Mouse (Mus musculus) fibroblast of lung, adult 2 months (primary cell): ENCODE measurements around the gene Cacnb2.

Source experiments
- DNase-seq: peaks from one replicate; pipeline ENCODE4 v3.0.0-alpha.2; 2011; ENCODE audit warnings: low read depth

Cacnb2 gene

DNA sequence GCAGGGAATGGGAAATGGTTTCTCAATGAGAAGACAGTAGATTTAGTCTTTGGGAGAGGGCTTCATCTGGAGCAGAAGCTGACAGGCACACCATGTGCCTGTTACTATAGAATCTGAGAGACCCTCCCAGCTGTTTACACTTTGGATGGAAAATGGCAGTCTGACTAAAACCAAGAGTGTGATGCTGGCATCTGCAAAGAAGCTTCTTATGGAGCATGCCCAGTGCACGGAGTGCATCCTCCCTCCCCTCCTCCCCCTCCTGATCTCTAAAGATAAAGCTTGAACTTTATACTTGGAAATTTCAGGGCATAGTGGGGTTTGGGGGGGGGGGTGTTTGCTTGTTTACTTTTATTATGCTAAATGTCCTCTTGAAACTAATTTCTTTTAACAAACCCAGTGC is 270.2 kb downstream of the Cacnb2 start:
- no peak for DNase-seq

DNA sequence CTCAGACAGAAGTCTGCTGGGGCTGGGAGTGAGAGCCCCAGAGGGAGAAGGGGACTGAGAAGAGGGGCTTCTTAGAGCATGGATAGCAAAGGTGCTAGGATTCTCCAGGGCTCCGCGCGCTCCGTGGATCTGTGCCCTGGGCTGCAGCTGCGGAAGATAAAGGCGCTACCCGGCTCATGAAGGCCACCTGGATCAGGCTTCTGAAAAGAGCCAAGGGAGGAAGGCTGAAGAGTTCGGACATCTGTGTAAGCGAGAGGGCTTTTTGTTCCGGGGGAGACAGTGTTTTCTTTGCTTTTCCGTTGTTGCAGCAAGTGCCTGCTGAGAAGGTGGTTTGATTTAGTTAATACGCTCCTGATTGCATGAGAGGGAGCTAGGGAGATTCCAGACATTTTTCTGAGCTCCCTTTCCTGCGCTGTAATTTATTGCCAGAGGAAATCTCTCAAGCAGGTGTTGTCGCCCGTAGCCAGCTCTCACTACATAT is 270.9 kb downstream of the Cacnb2 start:
- no peak for DNase-seq

- DNase-seq = no peak
These were observed 271.6 kb downstream of the Cacnb2 start for GRCm38 (mm10) chr2:14874281-14875037.

DNA sequence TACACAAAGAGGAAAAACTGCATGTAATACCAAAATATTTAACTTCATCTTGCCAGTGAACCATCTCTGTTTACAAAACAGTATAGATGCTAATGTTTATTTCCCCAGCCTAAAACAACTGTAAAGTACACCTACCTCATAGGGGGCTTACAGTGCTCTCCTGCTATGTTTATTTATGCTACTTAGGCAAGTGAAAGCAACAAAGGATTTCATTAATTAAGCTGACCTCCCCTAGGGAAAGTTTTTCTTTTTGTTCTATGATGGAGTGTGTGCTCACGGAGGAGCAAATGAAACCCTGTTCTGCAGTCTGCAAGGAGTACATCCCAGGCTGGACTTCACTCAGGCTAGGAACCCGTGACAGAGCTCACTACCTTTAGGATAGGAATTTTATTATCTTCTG is 272.2 kb downstream of the Cacnb2 start:
- no peak for DNase-seq

- no peak for DNase-seq
These were observed 272.7 kb downstream of the Cacnb2 start for GRCm38 (mm10) chr2:14875616-14876015.

GRCm38 (mm10) chr2:14878953-14879352 is 276.1 kb downstream of the Cacnb2 start:
- DNase-seq = no peak

- no peak for DNase-seq
These were observed 280.6 kb downstream of the Cacnb2 start for GRCm38 (mm10) chr2:14883460-14883859.

DNA sequence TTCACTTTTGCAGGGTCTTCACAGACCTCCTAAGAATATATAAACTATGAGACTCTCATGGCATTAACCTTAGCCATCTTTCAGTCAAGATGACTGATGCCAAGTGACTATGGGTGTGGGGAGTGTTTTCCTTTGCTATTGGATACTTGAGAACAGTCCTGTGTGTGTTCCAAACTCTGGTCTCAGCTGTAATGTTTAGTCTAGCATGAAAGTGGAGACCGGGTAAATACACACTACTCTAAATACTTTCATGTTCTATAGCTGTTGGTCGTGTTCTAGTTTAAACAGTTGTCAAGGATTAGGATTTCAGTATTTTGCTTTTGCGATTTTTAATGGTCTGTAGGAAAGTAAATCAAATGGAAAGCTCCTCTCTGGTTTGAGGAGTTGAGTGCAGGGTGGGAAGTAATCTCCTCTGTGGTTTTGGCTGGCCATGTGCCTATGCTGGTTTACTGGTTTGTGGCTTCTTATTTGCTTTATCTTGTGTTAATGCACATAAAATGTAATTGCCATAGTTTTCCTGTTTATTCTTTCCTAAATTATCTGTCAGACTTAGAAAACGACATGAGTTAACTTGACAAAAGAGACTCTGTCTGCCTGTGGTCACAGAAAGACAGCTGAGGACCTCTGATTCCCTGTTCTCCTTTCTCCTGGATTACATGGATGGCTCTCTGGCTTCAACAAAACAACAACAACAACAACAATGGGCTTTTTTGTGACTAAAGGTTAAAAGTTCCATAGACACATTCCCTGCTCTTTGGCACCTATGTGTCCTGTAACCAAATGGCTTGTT is 285.7 kb downstream of the Cacnb2 start:
- DNase-seq = no peak

DNA sequence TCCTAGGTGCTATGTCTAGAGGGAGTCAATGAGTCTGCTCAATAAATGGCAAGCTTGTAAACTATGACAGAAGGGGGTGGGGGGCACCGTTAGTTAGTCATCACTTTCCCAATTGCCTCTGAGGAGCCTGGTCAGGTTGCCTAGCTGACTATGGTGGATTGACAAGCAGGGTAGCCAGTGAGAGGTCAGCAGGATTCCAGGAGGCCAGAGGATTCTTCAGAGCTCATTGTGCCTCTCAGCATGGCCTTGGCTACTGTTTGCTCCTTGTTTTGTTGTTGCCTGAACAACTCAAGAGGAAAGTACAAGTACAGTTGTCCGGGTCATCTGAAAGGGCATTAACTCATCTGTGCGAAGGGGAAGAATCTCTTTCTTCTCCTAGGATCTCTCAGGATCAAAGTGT is 300.9 kb downstream of the Cacnb2 start:
- no peak for DNase-seq

- DNase-seq = no peak
These were observed 302.0 kb downstream of the Cacnb2 start for GRCm38 (mm10) chr2:14904865-14905264.

DNA sequence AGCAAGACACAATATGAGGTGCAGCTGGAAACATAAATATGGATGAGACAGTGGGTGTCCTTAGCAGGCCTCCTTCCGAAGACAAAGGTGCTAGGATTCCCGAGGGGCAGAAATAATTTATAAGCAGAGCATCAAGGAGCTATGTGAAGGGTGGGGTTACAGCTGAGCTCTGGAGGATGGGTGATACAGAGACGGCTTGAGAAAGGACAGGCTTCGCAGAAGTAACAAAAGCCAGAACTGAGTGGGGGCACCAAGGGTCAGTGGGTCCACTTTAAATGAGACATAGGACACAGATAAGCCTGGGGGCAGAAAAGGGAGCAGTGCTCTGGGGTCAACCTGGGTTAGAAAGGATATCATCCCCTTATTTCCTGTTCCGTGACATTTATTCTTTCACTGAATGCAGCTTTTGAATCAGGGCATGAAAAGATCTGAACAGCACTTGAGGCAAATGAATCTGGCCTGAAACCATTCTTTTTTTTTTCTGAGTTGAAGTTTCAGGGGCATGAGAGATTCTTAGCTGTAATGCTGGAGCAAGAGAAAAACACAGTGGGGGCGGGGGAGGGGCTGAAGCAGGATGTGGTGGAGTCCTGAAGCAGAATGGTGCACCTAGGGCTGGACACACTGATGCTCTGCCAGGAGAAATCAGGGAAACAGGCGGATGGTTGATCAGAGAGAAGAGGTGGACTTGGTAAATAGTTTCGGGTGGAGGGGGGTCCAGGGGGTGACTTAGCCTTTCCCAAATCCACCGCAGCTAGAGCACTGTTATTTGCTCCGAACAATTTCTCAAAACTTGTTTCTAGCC is 304.4 kb downstream of the Cacnb2 start:
- DNase-seq = no peak

- DNase-seq = no peak
These were observed 314.8 kb downstream of the Cacnb2 start for GRCm38 (mm10) chr2:14917585-14918247.

- no peak for DNase-seq
These were observed 327.0 kb downstream of the Cacnb2 start for GRCm38 (mm10) chr2:14929866-14930265.

DNA sequence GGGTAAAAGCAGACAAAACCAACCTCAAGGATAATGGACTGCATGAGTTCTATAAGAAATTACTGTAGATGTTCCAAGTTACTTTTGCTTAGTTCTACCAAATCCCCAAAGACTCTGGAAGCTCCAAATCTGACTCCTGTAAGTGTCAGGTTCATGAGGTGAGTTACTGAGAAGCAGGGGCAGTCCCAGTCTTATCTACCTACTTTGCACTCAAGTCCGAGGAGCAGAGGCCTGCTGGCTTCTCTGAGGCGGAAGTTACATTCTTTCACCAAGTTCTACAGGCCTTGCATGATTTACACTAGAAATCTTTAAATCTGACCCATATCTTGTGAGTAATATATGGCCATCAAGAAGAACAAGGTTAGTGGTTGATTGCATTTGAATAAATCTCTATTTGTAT is 329.1 kb downstream of the Cacnb2 start:
- DNase-seq = no peak

- no peak for DNase-seq
These were observed 333.6 kb downstream of the Cacnb2 start for GRCm38 (mm10) chr2:14936492-14936891.

DNA sequence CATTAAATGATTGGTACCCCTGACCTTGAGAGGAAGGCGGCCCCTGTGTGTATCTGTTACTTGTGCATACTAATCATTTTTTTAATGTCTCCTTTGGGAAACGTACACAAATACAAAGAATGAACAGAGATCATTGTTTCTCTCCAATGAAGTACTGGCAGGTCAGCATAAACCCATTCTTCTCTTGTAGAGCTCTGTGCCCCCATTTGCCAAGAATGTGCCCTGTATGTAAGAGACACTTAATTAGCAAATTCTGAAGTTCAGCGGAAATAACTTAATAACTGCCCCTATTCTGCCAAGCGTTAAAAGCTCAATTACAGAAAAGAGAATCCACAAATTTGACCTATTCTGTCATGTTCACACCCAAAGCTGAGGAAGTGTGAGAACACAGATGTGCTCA is 339.4 kb downstream of the Cacnb2 start:
- DNase-seq = no peak

DNA sequence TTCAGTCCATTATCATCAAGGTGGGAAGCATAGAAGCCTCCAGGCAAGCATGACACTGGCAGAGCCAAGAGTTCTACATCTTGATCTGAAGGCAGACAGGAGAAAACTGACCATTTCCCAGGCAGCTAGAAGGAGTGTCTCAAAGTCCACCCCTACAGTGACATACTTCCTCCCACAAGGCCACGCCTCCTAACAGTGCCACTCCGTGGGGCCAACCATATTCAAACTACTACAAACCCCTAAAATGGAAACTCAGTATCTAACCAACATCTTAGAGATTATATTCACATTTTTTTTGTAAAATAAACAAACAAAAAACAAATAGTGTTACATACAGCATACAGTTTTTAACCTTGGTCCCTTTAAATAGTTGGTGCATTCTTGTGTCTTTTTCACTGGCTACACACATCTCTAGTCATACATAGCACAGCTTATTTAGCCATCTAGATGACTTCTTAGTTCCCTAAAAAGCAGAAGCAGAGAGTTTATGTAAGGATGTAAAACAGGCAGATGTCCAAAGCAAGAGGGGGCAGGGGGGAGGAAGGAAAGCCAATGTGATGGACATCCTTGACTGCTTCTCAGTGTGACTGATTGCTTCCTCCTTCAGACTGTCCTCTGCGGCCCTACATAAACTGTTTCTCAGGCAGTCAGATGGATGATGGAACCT is 340.9 kb downstream of the Cacnb2 start:
- no peak for DNase-seq

GRCm38 (mm10) chr2:14953090-14953489 is 350.2 kb downstream of the Cacnb2 start:
- DNase-seq = no peak

- no peak for DNase-seq
These were observed 358.1 kb downstream of the Cacnb2 start for GRCm38 (mm10) chr2:14960963-14961488.

DNA sequence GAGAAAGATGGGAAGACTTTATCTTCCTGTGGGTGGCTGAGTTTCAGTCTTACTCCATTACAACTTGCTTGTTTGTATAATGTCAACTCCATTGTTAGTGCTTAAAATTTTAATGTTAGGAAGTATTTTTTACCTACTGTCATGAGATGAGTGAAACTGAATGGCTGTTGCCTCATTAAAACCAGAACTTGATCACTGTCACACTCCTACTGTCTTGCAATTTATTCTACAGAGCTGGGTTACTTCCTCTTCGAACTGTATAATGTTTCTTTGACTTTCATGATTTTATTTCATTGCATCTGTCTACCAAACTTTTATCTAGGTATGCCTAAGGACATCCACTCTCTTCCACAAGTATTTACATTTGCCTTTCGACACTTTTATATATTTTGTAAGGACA is 358.6 kb downstream of the Cacnb2 start:
- DNase-seq = no peak

DNA sequence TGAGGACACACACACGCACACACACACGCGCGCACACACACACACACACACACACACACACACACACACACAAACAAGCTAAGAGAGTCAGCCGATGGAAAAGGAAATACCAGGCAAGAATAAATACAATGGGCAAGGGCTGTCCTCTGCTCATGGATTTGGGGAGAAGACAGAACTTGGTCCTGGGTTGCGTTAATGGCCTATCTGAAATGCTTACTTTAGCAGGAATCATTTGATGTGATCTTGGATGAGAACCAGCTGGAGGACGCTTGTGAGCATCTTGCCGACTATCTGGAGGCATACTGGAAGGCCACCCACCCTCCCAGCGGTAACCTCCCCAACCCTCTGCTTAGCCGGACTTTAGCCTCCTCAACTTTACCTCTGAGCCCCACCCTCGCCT is 381.1 kb downstream of the Cacnb2 start:
- no peak for DNase-seq
